Mouse (Mus musculus): ENCODE data around the gene Gabbr2. TPM values are rescaled to one million over a fixed set of nuclear protein-coding genes. Genes with fewer than 3 reads are reported as not detected.

Gene Gabbr2
- polyA plus RNA-seq, 1 experiment from 2014 or later = 5.0 TPM

DNA sequence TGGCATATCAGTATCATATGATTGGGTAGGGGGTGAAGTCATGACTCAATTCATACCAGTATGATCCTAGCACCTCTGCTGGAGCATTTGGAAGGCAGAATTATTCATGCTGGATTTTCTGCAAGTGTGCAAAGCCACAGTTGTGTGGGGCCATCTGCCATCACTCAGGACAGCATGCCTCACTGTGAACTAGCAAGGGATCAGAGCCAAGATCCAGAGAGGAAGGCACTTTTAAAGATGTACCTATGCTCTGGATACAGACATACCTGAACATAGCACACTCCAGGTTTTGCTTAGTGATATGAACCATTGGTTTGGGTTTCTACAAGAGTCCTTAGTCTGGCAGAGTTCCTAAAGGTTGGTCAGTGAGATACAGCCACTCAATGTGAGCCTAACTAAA is 5.6 kb downstream of the Gabbr2 start:
- ATAC-seq (ENCODE audit: low read depth) = no peak
- Histone ChIP-seq H3K4me3 (no peak overlapping the region), H3K27me3 (peaks cover 26% of the 10 kb centered on the region), H3K27ac (replicated peaks) (no peak overlapping the region), H3K4me2 (no peak overlapping the region), H3K9me3 (no peaks in the 10 kb centered on the region), H3K36me3 (no peaks in the 10 kb centered on the region), H3K4me1 (replicated peaks) (peaks cover 34% of the 10 kb centered on the region), H3K9ac (no peak overlapping the region)

DNA sequence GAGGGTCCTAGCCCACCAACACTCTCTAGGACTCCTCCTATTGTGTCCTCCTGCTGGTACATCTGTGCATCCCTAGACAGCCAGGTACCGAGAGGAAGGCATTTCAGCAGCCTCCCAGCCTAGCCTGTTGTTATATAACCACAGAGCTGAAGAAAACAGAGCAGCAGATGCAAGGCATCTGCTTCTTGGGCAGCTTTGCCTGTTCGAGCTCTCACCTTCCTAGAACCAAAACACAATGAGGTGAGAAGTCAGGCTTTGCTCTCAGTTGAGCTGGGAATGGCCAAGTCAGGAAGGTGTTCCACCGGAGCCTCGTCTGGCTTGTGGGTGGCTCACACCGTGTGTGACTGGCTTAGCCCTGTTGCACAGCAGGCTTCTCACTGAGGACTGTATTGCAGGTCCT is 8.8 kb downstream of the Gabbr2 start:
- H3K27ac ChIP-seq (replicated peaks) = no peak overlapping the region
- peaks cover 8% of the 10 kb centered on the region for H3K4me1 ChIP-seq (replicated peaks)
- no peak overlapping the region for H3K4me2 ChIP-seq
- H3K4me3 ChIP-seq = no peak overlapping the region
- 79% methylated on average over 5 of the region's 5 CpGs for WGBS
- H3K9ac ChIP-seq = no peak overlapping the region
- no peaks in the 10 kb centered on the region for H3K27me3 ChIP-seq
- H3K9me3 ChIP-seq = no peaks in the 10 kb centered on the region
- no peaks in the 10 kb centered on the region for H3K36me3 ChIP-seq
- ATAC-seq (ENCODE audit: low read depth) = no peak

DNA sequence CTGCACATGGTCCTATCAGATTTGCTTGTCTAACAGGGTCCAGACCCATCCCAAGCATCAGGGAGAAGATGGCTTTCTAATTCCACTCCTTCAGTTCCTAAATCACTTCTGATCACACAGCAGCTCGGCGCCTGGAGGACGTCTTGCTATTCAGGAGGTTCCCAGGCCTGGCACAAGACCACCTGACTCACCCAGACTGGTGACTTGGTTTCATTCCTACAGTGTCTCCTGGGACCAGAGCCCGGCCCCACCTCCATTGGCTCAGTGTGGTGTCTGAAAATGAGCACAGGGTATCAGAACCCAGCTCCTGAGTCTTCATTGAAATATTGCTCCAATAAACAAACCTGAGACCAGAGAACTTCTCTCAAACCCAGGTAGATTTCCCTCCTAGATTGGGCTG is 9.6 kb downstream of the Gabbr2 start:
- H3K4me1 ChIP-seq (replicated peaks) = peaks cover 8% of the 10 kb centered on the region
- H3K27me3 ChIP-seq = no peaks in the 10 kb centered on the region
- no peak overlapping the region for H3K27ac ChIP-seq (replicated peaks)
- ATAC-seq (ENCODE audit: low read depth) = no peak
- no peaks in the 10 kb centered on the region for H3K36me3 ChIP-seq
- no peaks in the 10 kb centered on the region for H3K9me3 ChIP-seq
- H3K4me3 ChIP-seq = no peak overlapping the region
- 93% methylated on average over 4 of the region's 4 CpGs for WGBS
- no peak overlapping the region for H3K4me2 ChIP-seq
- H3K9ac ChIP-seq = no peak overlapping the region

DNA sequence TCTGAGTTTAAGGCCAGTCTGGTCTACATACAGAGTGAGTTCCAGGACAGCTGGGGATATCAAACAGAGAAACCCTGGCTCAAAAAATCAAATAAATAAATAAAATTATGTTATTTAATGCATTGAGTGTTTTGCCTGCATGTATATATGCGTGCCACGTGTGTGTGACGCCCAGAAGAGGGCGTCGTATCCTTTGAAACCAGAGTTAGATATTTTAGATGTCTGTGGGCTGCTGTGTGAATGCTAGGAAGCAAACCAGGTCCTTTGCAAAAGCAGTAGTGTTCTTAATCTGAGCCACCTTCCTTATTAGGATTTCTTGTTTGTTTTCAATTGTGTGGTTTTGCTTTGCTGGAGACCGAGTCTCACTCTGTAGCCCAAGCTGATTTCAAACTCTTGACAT is 13.3 kb downstream of the Gabbr2 start:
- H3K4me3 ChIP-seq = no peak overlapping the region
- no peaks in the 10 kb centered on the region for H3K36me3 ChIP-seq
- H3K27me3 ChIP-seq = no peaks in the 10 kb centered on the region
- no peaks in the 10 kb centered on the region for H3K9me3 ChIP-seq
- ATAC-seq (ENCODE audit: low read depth) = no peak
- H3K27ac ChIP-seq (replicated peaks) = no peak overlapping the region
- no peak overlapping the region for H3K4me2 ChIP-seq
- no peak overlapping the region for H3K9ac ChIP-seq
- 0 out of 2 replicates have a peak, but pooled peaks cover 3% of the 10 kb centered on the region for H3K4me1 ChIP-seq (replicated peaks)
- 90% methylated on average over 6 of the region's 6 CpGs for WGBS

DNA sequence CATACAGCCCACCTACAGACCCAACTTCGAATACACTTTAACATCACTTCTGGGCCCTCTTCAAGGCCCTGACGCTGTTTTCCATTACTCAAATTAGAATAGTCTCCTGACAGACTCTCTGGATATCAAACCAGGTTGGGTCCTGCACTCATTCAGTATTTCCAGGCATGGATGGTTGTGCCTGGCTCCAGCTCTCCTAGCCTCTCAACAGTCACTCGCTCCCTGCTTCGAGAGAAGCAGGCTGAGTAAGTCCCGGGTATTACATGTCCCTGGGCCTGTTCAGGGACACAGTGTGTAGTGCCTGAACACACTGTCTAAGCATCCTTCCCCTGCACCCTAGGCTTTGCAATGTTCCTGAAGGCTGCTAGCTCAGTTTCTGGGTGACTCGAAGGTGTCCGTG is 14.5 kb downstream of the Gabbr2 start:
- H3K4me1 ChIP-seq (replicated peaks) = 0 out of 2 replicates have a peak, but pooled peaks cover 3% of the 10 kb centered on the region
- no peak overlapping the region for H3K27ac ChIP-seq (replicated peaks)
- no peaks in the 10 kb centered on the region for H3K27me3 ChIP-seq
- no peaks in the 10 kb centered on the region for H3K36me3 ChIP-seq
- no peak overlapping the region for H3K9ac ChIP-seq
- no peak overlapping the region for H3K4me2 ChIP-seq
- WGBS = 90% methylated on average over 7 of the region's 7 CpGs
- H3K4me3 ChIP-seq = no peak overlapping the region
- H3K9me3 ChIP-seq = no peaks in the 10 kb centered on the region
- ATAC-seq (ENCODE audit: low read depth) = no peak

DNA sequence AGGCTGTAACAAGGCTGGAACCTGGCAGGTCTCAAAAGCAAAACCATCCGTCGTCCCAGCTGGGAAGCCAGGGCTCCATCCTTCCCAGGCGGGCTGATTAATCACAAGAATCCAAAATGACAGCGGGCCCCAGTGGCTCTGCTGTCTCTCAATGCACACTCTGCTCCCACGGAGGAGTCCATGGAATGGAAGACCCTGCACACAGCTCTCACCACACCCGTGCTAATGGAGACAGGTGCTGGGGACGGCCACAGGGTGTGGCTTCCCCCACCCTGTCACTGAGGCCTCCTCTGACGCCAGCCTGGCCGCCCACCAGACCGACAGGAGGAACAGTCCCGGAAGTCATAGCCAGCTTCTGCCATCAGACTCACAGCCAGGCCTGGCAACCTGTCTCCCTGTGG is 15.0 kb downstream of the Gabbr2 start:
- 82% methylated on average over 11 of the region's 11 CpGs for WGBS
- H3K4me2 ChIP-seq = no peak overlapping the region
- no peak for ATAC-seq (ENCODE audit: low read depth)
- H3K4me3 ChIP-seq = no peak overlapping the region
- no peaks in the 10 kb centered on the region for H3K9me3 ChIP-seq
- no peak overlapping the region for H3K27ac ChIP-seq (replicated peaks)
- H3K4me1 ChIP-seq (replicated peaks) = 0 out of 2 replicates have a peak, but pooled peaks cover 3% of the 10 kb centered on the region
- no peaks in the 10 kb centered on the region for H3K27me3 ChIP-seq
- H3K9ac ChIP-seq = no peak overlapping the region
- H3K36me3 ChIP-seq = no peaks in the 10 kb centered on the region

DNA sequence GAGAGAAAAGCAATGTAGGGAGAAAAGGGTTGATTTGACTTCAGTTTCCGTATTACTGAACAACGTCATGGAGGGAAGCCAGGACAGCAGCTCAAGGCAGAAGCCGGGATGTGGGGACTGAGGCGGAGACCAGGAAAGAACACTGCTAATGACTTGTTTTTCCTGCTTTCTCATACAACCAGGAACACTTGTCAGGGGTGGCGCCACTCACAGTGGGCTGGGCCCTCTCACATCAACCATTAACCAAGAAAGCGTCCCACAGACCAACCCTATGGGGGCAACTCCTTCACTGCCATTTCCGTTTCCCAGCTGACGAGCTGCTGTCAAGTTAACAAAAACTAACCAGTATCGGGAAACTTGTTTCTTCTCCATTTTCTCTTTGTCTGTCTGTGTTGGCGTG is 18.4 kb downstream of the Gabbr2 start:
- 87% methylated on average over 10 of the region's 10 CpGs for WGBS

DNA sequence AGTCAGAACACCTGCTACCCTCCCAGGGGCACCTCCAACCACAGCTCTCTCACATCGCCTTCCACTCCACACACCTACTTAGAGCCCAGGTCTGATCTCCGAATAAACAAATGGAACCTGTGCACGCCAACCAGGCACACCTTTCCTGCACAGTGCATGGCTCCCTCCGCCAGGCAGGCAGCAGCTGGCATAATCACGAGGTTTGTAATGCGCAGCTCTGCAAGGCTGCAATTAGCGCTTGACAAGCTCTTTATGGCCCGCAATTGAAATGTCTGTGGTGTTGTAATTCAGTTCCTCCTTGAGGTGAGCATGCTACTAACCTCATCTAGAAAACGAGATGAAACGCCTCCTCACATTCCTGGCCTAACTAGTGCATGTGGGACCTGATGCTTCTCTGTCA is 23.7 kb downstream of the Gabbr2 start:
- Histone ChIP-seq H3K4me1 (replicated peaks) (no peaks in the 10 kb centered on the region; the same call in 1 of the 2 replicates), H3K9me3 (0 out of 2 replicates have a peak, but pooled peaks cover 3% of the 10 kb centered on the region), H3K27me3 (no peaks in the 10 kb centered on the region; the same call in 1 of the 2 replicates), H3K36me3 (no peaks in the 10 kb centered on the region), H3K4me3 (no peak overlapping the region), H3K27ac (replicated peaks) (no peak overlapping the region), H3K9ac (no peak overlapping the region), H3K4me2 (no peak overlapping the region)
- ATAC-seq (ENCODE audit: low read depth) = peak; percentile 45; the same call in 1 of the 2 replicates
- 39% methylated on average over 10 of the region's 10 CpGs for WGBS

More for the DNA sequence above, 18.4 kb downstream of the Gabbr2 start:
- Histone ChIP-seq H3K27me3 (no peaks in the 10 kb centered on the region), H3K4me3 (no peak overlapping the region), H3K4me1 (replicated peaks) (peaks cover 3% of the 10 kb centered on the region; the same call in 1 of the 2 replicates), H3K9ac (no peak overlapping the region), H3K4me2 (no peak overlapping the region), H3K36me3 (no peaks in the 10 kb centered on the region), H3K27ac (replicated peaks) (no peak overlapping the region), H3K9me3 (no peaks in the 10 kb centered on the region)
- no peak for ATAC-seq (ENCODE audit: low read depth)

DNA sequence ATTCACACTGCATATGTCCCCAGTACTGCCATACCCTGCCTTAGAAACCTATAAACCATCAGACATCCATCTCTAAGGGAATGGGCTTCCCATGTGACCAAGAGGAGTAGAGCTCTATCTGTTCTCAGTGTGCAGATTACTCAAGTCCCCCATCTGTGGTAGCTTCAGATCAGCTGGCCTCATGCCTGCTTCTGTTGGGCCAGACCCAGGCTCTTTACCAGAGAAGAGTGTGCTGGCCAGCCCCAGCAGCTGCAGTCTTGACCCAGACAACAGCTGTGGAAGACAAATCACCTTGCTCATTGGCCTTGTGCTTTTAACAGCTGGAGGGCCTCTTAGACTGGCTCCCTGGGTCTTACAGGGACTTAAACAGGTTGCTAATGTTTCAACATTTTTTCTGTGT is 25.1 kb downstream of the Gabbr2 start:
- no peaks in the 10 kb centered on the region; the same call in 1 of the 2 replicates for H3K27me3 ChIP-seq
- H3K4me1 ChIP-seq (replicated peaks) = no peaks in the 10 kb centered on the region; the same call in 1 of the 2 replicates
- no peak overlapping the region for H3K9ac ChIP-seq
- H3K36me3 ChIP-seq = no peaks in the 10 kb centered on the region
- 0 out of 2 replicates have a peak, but pooled peaks cover 3% of the 10 kb centered on the region for H3K9me3 ChIP-seq
- H3K27ac ChIP-seq (replicated peaks) = no peak overlapping the region
- no peak overlapping the region for H3K4me3 ChIP-seq
- ATAC-seq (ENCODE audit: low read depth) = no peak
- H3K4me2 ChIP-seq = no peak overlapping the region

DNA sequence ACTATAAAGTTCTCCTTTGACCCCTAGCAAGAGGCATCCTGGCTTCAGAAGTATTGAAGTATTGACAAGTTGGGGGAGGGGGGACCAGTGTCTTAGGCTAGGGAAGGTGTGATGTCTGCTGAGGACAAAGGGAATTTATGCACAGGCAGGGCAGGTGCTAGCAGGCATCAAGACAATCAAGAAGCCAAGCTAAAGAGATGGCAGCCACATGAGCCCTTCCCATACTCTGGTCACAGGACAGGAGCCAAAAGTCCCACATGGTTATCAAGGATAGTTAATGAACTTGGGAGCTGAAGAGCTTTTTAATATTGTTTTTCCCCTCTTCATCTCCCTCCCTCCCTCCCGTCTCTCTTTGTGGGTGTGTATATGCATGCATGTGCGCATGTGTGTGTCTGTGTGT is 30.3 kb downstream of the Gabbr2 start:
- WGBS = 83% methylated on average over 2 of the region's 2 CpGs
- H3K4me2 ChIP-seq = no peak overlapping the region
- no peak overlapping the region for H3K9ac ChIP-seq
- H3K9me3 ChIP-seq = 0 out of 2 replicates have a peak, but pooled peaks cover 3% of the 10 kb centered on the region
- no peaks in the 10 kb centered on the region for H3K27me3 ChIP-seq
- ATAC-seq (ENCODE audit: low read depth) = peak; percentile 21; the same call in 1 of the 2 replicates
- no peaks in the 10 kb centered on the region for H3K4me1 ChIP-seq (replicated peaks)
- H3K4me3 ChIP-seq = no peak overlapping the region
- no peak overlapping the region for H3K27ac ChIP-seq (replicated peaks)
- no peaks in the 10 kb centered on the region for H3K36me3 ChIP-seq

DNA sequence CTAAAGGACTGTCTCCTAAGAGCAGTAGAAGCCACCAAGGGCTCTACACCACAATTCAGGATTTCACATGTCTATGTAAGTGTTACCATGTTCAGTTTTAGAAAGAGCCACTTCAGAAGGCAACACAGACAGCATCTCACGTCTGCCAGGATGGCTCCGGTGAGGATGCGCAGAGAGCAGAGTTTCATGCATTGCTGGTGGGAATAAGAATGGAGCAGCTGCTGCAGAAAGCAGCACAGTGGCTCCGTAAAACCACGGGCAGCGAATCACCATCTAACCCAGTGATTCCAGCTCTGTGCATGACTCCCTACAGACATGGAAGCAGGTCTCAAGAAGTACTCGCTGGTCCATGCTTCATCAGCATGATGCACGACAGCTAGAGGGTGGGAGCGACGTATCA is 31.5 kb downstream of the Gabbr2 start:
- Histone ChIP-seq H3K9ac (no peak overlapping the region), H3K4me1 (replicated peaks) (no peaks in the 10 kb centered on the region), H3K36me3 (no peaks in the 10 kb centered on the region), H3K27ac (replicated peaks) (no peak overlapping the region), H3K9me3 (0 out of 2 replicates have a peak, but pooled peaks cover under 1% of the 10 kb centered on the region), H3K4me2 (no peak overlapping the region), H3K4me3 (no peak overlapping the region), H3K27me3 (no peaks in the 10 kb centered on the region)
- ATAC-seq (ENCODE audit: low read depth) = no peak
- 84% methylated on average over 10 of the region's 10 CpGs for WGBS

DNA sequence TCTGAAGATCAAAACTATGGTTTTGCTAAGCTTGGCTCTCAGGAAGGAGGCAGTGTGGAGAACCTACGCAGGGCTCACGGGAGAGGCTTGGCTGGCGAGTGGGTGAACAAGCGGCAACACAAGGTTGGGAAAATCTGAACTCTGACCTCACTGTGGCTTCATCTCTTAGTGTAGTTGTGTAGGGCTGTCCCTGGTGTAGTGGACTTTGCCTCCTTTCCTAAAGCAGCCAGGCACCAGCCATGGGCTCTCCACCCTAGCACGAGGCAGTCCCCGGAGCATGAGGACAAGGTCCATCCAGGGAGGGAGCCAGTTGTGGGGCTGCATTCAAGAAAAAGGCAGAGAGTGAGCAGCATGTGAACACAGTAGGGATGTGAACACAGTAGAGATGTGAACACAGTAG is 31.9 kb downstream of the Gabbr2 start:
- 92% methylated on average over 6 of the region's 6 CpGs for WGBS
- Histone ChIP-seq H3K4me1 (replicated peaks) (no peaks in the 10 kb centered on the region), H3K36me3 (no peaks in the 10 kb centered on the region)

DNA sequence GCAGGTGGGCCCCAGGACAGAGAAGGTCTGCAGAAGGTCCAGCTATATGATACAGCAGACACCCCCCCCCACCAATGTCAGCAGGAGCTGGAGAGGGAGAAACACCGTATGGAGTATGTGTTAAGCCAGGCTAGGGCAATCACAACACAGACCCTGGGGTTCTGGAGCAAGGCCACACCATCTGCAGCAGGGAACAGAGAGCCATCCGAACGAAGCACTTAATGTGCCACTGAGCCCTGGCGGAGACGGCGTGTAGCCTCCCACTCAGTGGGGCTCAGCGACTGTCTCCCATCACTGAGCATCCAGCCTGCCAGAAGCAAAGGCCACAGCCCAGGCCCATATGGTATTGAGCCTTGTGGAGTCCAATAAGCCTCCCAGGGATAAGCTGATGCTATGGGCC is 33.7 kb downstream of the Gabbr2 start:
- H3K27ac ChIP-seq (replicated peaks) = no peak overlapping the region
- no peak overlapping the region for H3K9ac ChIP-seq
- H3K4me1 ChIP-seq (replicated peaks) = no peaks in the 10 kb centered on the region
- no peaks in the 10 kb centered on the region for H3K36me3 ChIP-seq
- no peaks in the 10 kb centered on the region for H3K27me3 ChIP-seq
- no peak overlapping the region for H3K4me2 ChIP-seq
- 88% methylated on average over 7 of the region's 7 CpGs for WGBS
- no peak for ATAC-seq (ENCODE audit: low read depth)
- no peak overlapping the region for H3K4me3 ChIP-seq
- no peaks in the 10 kb centered on the region for H3K9me3 ChIP-seq

More for the DNA sequence above, 31.9 kb downstream of the Gabbr2 start:
- H3K9ac ChIP-seq = no peak overlapping the region
- no peak for ATAC-seq (ENCODE audit: low read depth)
- no peak overlapping the region for H3K4me3 ChIP-seq
- H3K27me3 ChIP-seq = no peaks in the 10 kb centered on the region
- H3K27ac ChIP-seq (replicated peaks) = no peak overlapping the region
- H3K9me3 ChIP-seq = no peaks in the 10 kb centered on the region
- no peak overlapping the region for H3K4me2 ChIP-seq

Data from neural tube, embryonic 13.5 days (tissue).